Mouse (Mus musculus) CD4-positive helper T cell, adult 2 months (primary cell): Measurements from ENCODE around the gene Exog.

Experiments
- DNase-seq: peaks from one replicate; pipeline ENCODE4 v3.0.0-alpha.2; 2012; ENCODE audit warnings: low read depth, missing footprints, low spot score

The Exog gene

GRCm38 (mm10) chr9:119457122-119457521 lies 12.4 kb downstream of the Exog start:
- no peak for DNase-seq

- peak; percentile 49 for DNase-seq
Observed at GRCm38 (mm10) chr9:119460410-119460809, 15.7 kb downstream of the Exog start.

- no peak for DNase-seq
Observed at GRCm38 (mm10) chr9:119465056-119465455, 20.3 kb downstream of the Exog start.

- DNase-seq, result no peak
Observed at GRCm38 (mm10) chr9:119465595-119465994, 20.9 kb downstream of the Exog start.

GRCm38 (mm10) chr9:119469691-119470353 lies 25.1 kb downstream of the Exog start:
- no peak for DNase-seq

- no peak for DNase-seq
Observed at GRCm38 (mm10) chr9:119472412-119472918, 27.7 kb downstream of the Exog start.

GRCm38 (mm10) chr9:119473011-119473410 lies 28.3 kb downstream of the Exog start:
- DNase-seq, result no peak

GRCm38 (mm10) chr9:119473608-119474164 lies 28.9 kb downstream of the Exog start:
- no peak for DNase-seq

- DNase-seq, result no peak
Observed at GRCm38 (mm10) chr9:119474717-119475611, 30.2 kb downstream of the Exog start.

- DNase-seq, result no peak
Observed at GRCm38 (mm10) chr9:119477754-119478153, 33.0 kb downstream of the Exog start.

- DNase-seq, result no peak
Observed at GRCm38 (mm10) chr9:119478345-119478744, 33.6 kb downstream of the Exog start.

- no peak for DNase-seq
Observed at GRCm38 (mm10) chr9:119479297-119479696, 34.6 kb downstream of the Exog start.

- DNase-seq, result no peak
Observed at GRCm38 (mm10) chr9:119481612-119482011, 36.9 kb downstream of the Exog start.

GRCm38 (mm10) chr9:119483554-119484353 lies 39.0 kb downstream of the Exog start:
- no peak for DNase-seq

- DNase-seq, result no peak
Observed at GRCm38 (mm10) chr9:119484420-119484819, 39.7 kb downstream of the Exog start.

- no peak for DNase-seq
Observed at GRCm38 (mm10) chr9:119484868-119485267, 40.1 kb downstream of the Exog start.

- DNase-seq, result no peak
Observed at GRCm38 (mm10) chr9:119496354-119496753, 51.6 kb downstream of the Exog start.

- DNase-seq, result no peak
Observed at GRCm38 (mm10) chr9:119496960-119497359, 52.2 kb downstream of the Exog start.

- no peak for DNase-seq
Observed at GRCm38 (mm10) chr9:119497546-119498246, 53.0 kb downstream of the Exog start.

- no peak for DNase-seq
Observed at GRCm38 (mm10) chr9:119498247-119498607, 53.5 kb downstream of the Exog start.

GRCm38 (mm10) chr9:119498885-119499284 lies 54.1 kb downstream of the Exog start:
- DNase-seq, result no peak
